Mouse (Mus musculus): ENCODE results near the gene Cgn. TPM values are rescaled to one million over a fixed set of nuclear protein-coding genes. Genes with fewer than 3 reads are reported as not detected.

Cgn gene
- total RNA-seq (2023), result under 1 TPM; 0.64 to 0.95 TPM

DNA sequence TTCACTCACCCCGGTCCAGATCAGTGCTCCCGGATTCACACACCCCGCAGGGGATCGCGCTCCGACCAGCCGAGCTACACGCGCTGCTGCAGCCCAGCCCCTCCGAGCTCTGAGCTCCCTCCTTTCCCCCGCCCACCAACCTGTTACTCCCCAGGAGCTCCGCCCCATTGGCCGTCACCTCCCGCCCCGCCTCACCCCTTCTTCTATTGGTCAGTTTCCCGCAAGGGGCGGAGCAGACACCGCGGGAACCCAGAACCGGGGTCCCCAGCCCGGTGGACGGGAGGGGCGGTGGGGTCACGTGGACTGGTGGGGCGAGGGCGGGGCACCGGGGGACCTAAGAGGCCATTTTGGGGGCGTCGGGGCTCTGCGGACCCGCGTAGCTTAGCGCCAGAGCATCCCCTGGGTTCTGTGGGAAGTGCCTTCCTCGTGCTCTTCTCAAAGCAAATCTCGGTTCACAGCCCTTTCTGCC lies at the start of gene Cgn:
Cgn (minus strand) TSS at position 126 of the 469 bp plus-strand sequence.

Other genes starting within 250 kb of the Cgn start
- 10 to 100 TPM; 36.3 to 39.2 TPM for gene Snx27, start 203.8 kb downstream of the Cgn start, total RNA-seq (2023)
- not detected for gene Gm10972, start 143.4 kb downstream of the Cgn start, total RNA-seq (2023)
- 1 to 10 TPM; 2.8 to 4.2 TPM for gene Tuft1, start 127.6 kb downstream of the Cgn start, total RNA-seq (2023)
- gene Selenbp2, start 92.9 kb downstream of the Cgn start, total RNA-seq (2023), result not detected
- gene Pogz, start 51.1 kb upstream of the Cgn start, total RNA-seq (2023), result 10 to 100 TPM; 78.1 to 89.3 TPM
- 100 to 1,000 TPM; 239 to 265 TPM for gene Psmb4, start 100.5 kb upstream of the Cgn start, total RNA-seq (2023)
- gene Selenbp1, start 146.6 kb upstream of the Cgn start, total RNA-seq (2023), result 1 to 10 TPM; 2.1 to 3.2 TPM
- 10 to 100 TPM; 38.4 to 42.1 TPM for gene Rfx5, start 167.6 kb upstream of the Cgn start, total RNA-seq (2023)
- 10 to 100 TPM; 46.3 to 60.2 TPM for gene Pi4kb, start 188.2 kb upstream of the Cgn start, total RNA-seq (2023)
- 10 to 100 TPM; 52.6 to 67.5 TPM for gene Zfp687, start 229.0 kb upstream of the Cgn start, total RNA-seq (2023)

All from T-cell, adult 66 days (primary cell).